Comparison of ENCODE assay signal across 16 mouse cellular contexts in genomic region chr6:129048381-129048780, GRCm38 (mm10). TPM values are rescaled to one million over a fixed set of nuclear protein-coding genes. Genes with fewer than 3 reads are reported as not detected.
DNase-seq lines count a peak whose midpoint lies in the region; ATAC-seq and TF ChIP-seq lines count a peak whose summit lies in the region.
"Had no signal": no experiment of that assay in that cellular context is flagged by ENCODE, and none has a peak within 500 bp of the region (broad histone marks: within the 10 kb centered on the region; RNA-seq: fewer than 3 reads in every experiment).

No protein-coding gene starts in this region.

- no peak overlapping the region for H3K27ac ChIP-seq in heart, embryonic 12.5 days (ENCODE audit: poor library complexity, severe bottlenecking)
- H3K27ac ChIP-seq in limb, embryonic 11.5 days (replicated peaks; ENCODE audit: low read depth, low read length): no peak overlapping the region
- no peak overlapping the region for H3K27ac ChIP-seq in limb, embryonic 10.5 days
- peak overlapping the region; percentile 47; the same call in 1 of the 2 replicates for H3K27ac ChIP-seq in MEL (ENCODE audit: control insufficient read depth, low read depth, low read length)
- H3K27ac ChIP-seq in liver, embryonic 12.5 days: no peak overlapping the region
- H3K27ac ChIP-seq: forebrain, embryonic 12.5 days had no signal

- TF ChIP-seq POLR2A in MEL (IDR thresholded peaks at IDR 0.05; ENCODE audit: control insufficient read depth in 1 of 2, insufficient read depth in 1 of 2, low read depth in 1 of 2, low read length in 2 of 2, poor library complexity in 1 of 2): no peak

- peak overlapping the region; percentile 31; the same call in 1 of the 2 replicates for H3K4me2 ChIP-seq in heart, embryonic 12.5 days
- no peak overlapping the region for H3K4me2 ChIP-seq in limb, embryonic 11.5 days (ENCODE audit: low read depth, severe bottlenecking)
- H3K4me2 ChIP-seq in liver, embryonic 12.5 days: 0 out of 2 replicates have a peak overlapping the region, but pooled peaks have one; percentile 75

- H3K27me3 ChIP-seq in heart, embryonic 12.5 days (replicated peaks): no peaks in the 10 kb centered on the region
- no peaks in the 10 kb centered on the region for H3K27me3 ChIP-seq in limb, embryonic 11.5 days (ENCODE audit: control insufficient read depth, insufficient read depth, low read length)
- H3K27me3 ChIP-seq in limb, embryonic 10.5 days (ENCODE audit: low read depth, poor library complexity, severe bottlenecking): no peaks in the 10 kb centered on the region
- H3K27me3 ChIP-seq in MEL (ENCODE audit: control insufficient read depth in 1 of 2, insufficient read depth in 2 of 2, low read length in 2 of 2): no peaks in the 10 kb centered on the region
- no peaks in the 10 kb centered on the region for H3K27me3 ChIP-seq in liver, embryonic 12.5 days (replicated peaks)
- H3K27me3 ChIP-seq: forebrain, embryonic 12.5 days had no signal

- TF ChIP-seq RAD21 in MEL (IDR thresholded peaks at IDR 0.05; ENCODE audit: low read depth, low read length): no peak

- 30% methylated on average over 4 of the region's 4 CpGs for WGBS in heart, embryonic 12.5 days
- 26% methylated on average over 4 of the region's 4 CpGs for WGBS in limb, embryonic 11.5 days
- 28% methylated on average over 4 of the region's 4 CpGs for WGBS in limb, embryonic 10.5 days
- 33% methylated on average over 4 of the region's 4 CpGs for WGBS in liver, embryonic 12.5 days (ENCODE audit: insufficient replicate concordance)

- H3K9ac ChIP-seq in heart, embryonic 12.5 days: no peak overlapping the region
- no peak overlapping the region for H3K9ac ChIP-seq in limb, embryonic 11.5 days (ENCODE audit: low read length)
- H3K9ac ChIP-seq in MEL (ENCODE audit: control insufficient read depth, low read depth, low read length, poor library complexity, severe bottlenecking): peak overlapping the region; percentile 4; the same call in 1 of the 2 replicates
- H3K9ac ChIP-seq in liver, embryonic 12.5 days: no peak overlapping the region

- no peak overlapping the region for H3K4me3 ChIP-seq in heart, embryonic 12.5 days
- no peak overlapping the region for H3K4me3 ChIP-seq in limb, embryonic 11.5 days (ENCODE audit: low read depth, low read length)
- H3K4me3 ChIP-seq in limb, embryonic 10.5 days: no peak overlapping the region
- peak overlapping the region in 1 of 2 experiments; percentile 54; a peak in 2 of 4 replicates for H3K4me3 ChIP-seq in MEL (ENCODE audit: control insufficient read depth in 1 of 2, insufficient read depth in 1 of 2, low read depth in 2 of 2, low read length in 2 of 2)
- H3K4me3 ChIP-seq in liver, embryonic 12.5 days: no peak overlapping the region

- H3K4me1 ChIP-seq in heart, embryonic 12.5 days (replicated peaks): 0 out of 2 replicates have a peak, but pooled peaks cover 2% of the 10 kb centered on the region
- no peaks in the 10 kb centered on the region for H3K4me1 ChIP-seq in limb, embryonic 11.5 days (ENCODE audit: control insufficient read depth, insufficient read depth, low read length)
- peaks cover 5% of the 10 kb centered on the region; the same call in 1 of the 2 replicates for H3K4me1 ChIP-seq in limb, embryonic 10.5 days
- H3K4me1 ChIP-seq in MEL (ENCODE audit: control insufficient read depth in 1 of 2, insufficient read depth in 2 of 2, low read length in 2 of 2): peaks cover 13 to 33% of the 10 kb centered on the region in 2 experiments
- peaks cover 11% of the 10 kb centered on the region for H3K4me1 ChIP-seq in liver, embryonic 12.5 days

- H3K79me2 ChIP-seq in MEL (ENCODE audit: control insufficient read depth, insufficient read depth, low read length, poor library complexity): no peaks in the 10 kb centered on the region; the same call in 1 of the 2 replicates

- DNase-seq in heart, adult 9 months (ENCODE audit: low spot score in 2 of 2): no peak
- DNase-seq in limb, embryonic 11.5 days (ENCODE audit: low spot score): peak; percentile 22
- DNase-seq in limb, embryonic 10.5 days (ENCODE audit: low spot score): no peak
- peak; percentile 60 for DNase-seq in MEL (ENCODE audit: low read depth, low spot score)
- no peak for DNase-seq in gastrocnemius, postnatal 14 days

- no peaks in the 10 kb centered on the region for H3K36me3 ChIP-seq in heart, embryonic 12.5 days
- H3K36me3 ChIP-seq in limb, embryonic 11.5 days (ENCODE audit: control insufficient read depth, insufficient read depth, low read length): no peaks in the 10 kb centered on the region
- H3K36me3 ChIP-seq in limb, embryonic 10.5 days: no peaks in the 10 kb centered on the region
- peaks cover 0 to 28% of the 10 kb centered on the region in 2 experiments; a peak in 2 of 4 replicates for H3K36me3 ChIP-seq in MEL (ENCODE audit: control insufficient read depth in 1 of 2, insufficient read depth in 2 of 2, low read length in 2 of 2)
- H3K36me3 ChIP-seq in liver, embryonic 12.5 days: no peaks in the 10 kb centered on the region
- H3K36me3 ChIP-seq: forebrain, embryonic 12.5 days; G1E had no signal

- TF ChIP-seq CTCF in MEL (IDR thresholded peaks at IDR 0.05 in 2 of 3, conservative IDR thresholded peaks at IDR 0.05 in 1 of 3; ENCODE audit: control insufficient read depth in 1 of 3, insufficient read depth in 1 of 3, low read depth in 2 of 3, low read length in 3 of 3, poor library complexity in 1 of 3, severe bottlenecking in 1 of 3): no peak

- no peaks in the 10 kb centered on the region for H3K9me3 ChIP-seq in heart, embryonic 12.5 days (replicated peaks)
- no peaks in the 10 kb centered on the region for H3K9me3 ChIP-seq in limb, embryonic 11.5 days (ENCODE audit: control insufficient read depth, low read length)
- H3K9me3 ChIP-seq in limb, embryonic 10.5 days (replicated peaks): no peaks in the 10 kb centered on the region
- H3K9me3 ChIP-seq in MEL (replicated peaks; ENCODE audit: insufficient read depth, low read length): no peaks in the 10 kb centered on the region
- no peaks in the 10 kb centered on the region for H3K9me3 ChIP-seq in liver, embryonic 12.5 days (replicated peaks)
- H3K9me3 ChIP-seq: forebrain, embryonic 12.5 days had no signal

- TF ChIP-seq EP300 in MEL (IDR thresholded peaks at IDR 0.05; ENCODE audit: low read depth in 1 of 2, low read length in 2 of 2): no peak

- ATAC-seq in heart, embryonic 12.5 days (ENCODE audit: insufficient number of reproducible peaks, low FRiP score): no peak
- no peak for ATAC-seq in limb, embryonic 11.5 days (ENCODE audit: insufficient number of reproducible peaks, low FRiP score, low TSS enrichment, low read depth)
- ATAC-seq in liver, embryonic 12.5 days: no peak

- intact Hi-C loops in gastrocnemius, postnatal 14 days (cut with DNase I; ENCODE audit: low total_unique reads): no loop called here

TF ChIP-seq in MEL, 35 proteins besides CTCF, POLR2A, EP300 and RAD21:
- TF ChIP-seq GABPA (IDR thresholded peaks at IDR 0.05; ENCODE audit: low read depth, low read length) (no peak), ZMIZ1 (IDR thresholded peaks at IDR 0.05; ENCODE audit: low read depth, low read length) (no peak), ELF1 (IDR thresholded peaks at IDR 0.05; ENCODE audit: low read depth, low read length) (no peak), RCOR1 (IDR thresholded peaks at IDR 0.05; ENCODE audit: low read depth, low read length) (no peak), SMC3 (IDR thresholded peaks at IDR 0.05; ENCODE audit: low read depth, low read length) (no peak), HCFC1 (IDR thresholded peaks at IDR 0.05; ENCODE audit: low read depth, low read length) (no peak), MYB (IDR thresholded peaks at IDR 0.05; ENCODE audit: low read depth, low read length) (no peak)

RNA-seq across cellular contexts. Expression of gene Klrb1f, which starts 2.7 kb away (rescaled TPM):
- not detected in 2 replicates for polyA plus RNA-seq in heart, embryonic 12.5 days (2016; fragmentation: Nextera tagmentation; extraction: Ambion mirVana)
- polyA plus RNA-seq in limb, embryonic 11.5 days (2014; fragmentation: Nextera tagmentation; extraction: Ambion mirVana): 0.11 TPM in 1 of 2 replicates, not detected in the other
- polyA plus RNA-seq in limb, embryonic 10.5 days (2016; fragmentation: Nextera tagmentation; extraction: Ambion mirVana): 0.35 TPM in 1 of 2 replicates, not detected in the other
- total RNA-seq in MEL (2012; rRNA removed): 0.16 and 0.27 TPM in 2 replicates
- under 1 TPM in 1 of 2 experiments, not detected in 1; 0.52 TPM for polyA plus RNA-seq in MEL (2012; ENCODE audit: insufficient read depth in 1 of 2, insufficient read length in 2 of 2, low read depth in 1 of 2, low replicate concordance in 2 of 2, missing spikeins in 1 of 2)
- 0.38 and 0.50 TPM in 2 replicates for polyA plus RNA-seq in liver, embryonic 12.5 days (2016; fragmentation: Nextera tagmentation; extraction: Ambion mirVana)
- total RNA-seq in gastrocnemius, postnatal 14 days (2021): not detected
- total RNA-seq: adrenal gland, postnatal 14 days; G1E; gastrocnemius, adult 18-20 months; heart, postnatal 36 days; layer of hippocampus, postnatal 25 days had no signal
- polyA plus RNA-seq: forebrain, embryonic 12.5 days; G1E had no signal

RNA-seq across cellular contexts. Expression of gene Clec2e, which starts 52.3 kb away (rescaled TPM):
- not detected in 2 replicates for polyA plus RNA-seq in heart, embryonic 12.5 days (2016; fragmentation: Nextera tagmentation; extraction: Ambion mirVana)
- polyA plus RNA-seq in limb, embryonic 11.5 days (2014; fragmentation: Nextera tagmentation; extraction: Ambion mirVana): not detected in 2 replicates
- not detected in 2 replicates for polyA plus RNA-seq in limb, embryonic 10.5 days (2016; fragmentation: Nextera tagmentation; extraction: Ambion mirVana)
- not detected in 2 replicates for total RNA-seq in MEL (2012; rRNA removed)
- polyA plus RNA-seq in MEL (2012; ENCODE audit: insufficient read depth in 1 of 2, insufficient read length in 2 of 2, low read depth in 1 of 2, low replicate concordance in 2 of 2, missing spikeins in 1 of 2): not detected
- polyA plus RNA-seq in liver, embryonic 12.5 days (2016; fragmentation: Nextera tagmentation; extraction: Ambion mirVana): not detected in 2 replicates
- under 1 TPM; 0.25 to 0.35 TPM for total RNA-seq in gastrocnemius, postnatal 14 days (2021)
- total RNA-seq: adrenal gland, postnatal 14 days; G1E; heart, postnatal 36 days; layer of hippocampus, postnatal 25 days; left cerebral cortex, postnatal 4 days had no signal
- polyA plus RNA-seq: forebrain, embryonic 12.5 days; G1E; lung, embryonic 16.5 days; stomach, embryonic 14.5 days had no signal

Comparison
In these comparisons a context has a peak if more than half of its experiments do, and no peak if none do; other contexts are left out.
1. DNase-seq: peak in limb, embryonic 11.5 days (single experiment) and MEL (single experiment); none in heart, adult 9 months (0 of 2), limb, embryonic 10.5 days (single experiment) and gastrocnemius, postnatal 14 days (single experiment).